Mouse (Mus musculus) liver (tissue): ENCODE data around the gene Hist1h2bk.

Experiments used
- DNase-seq: peaks from one replicate; pipeline ENCODE4 v3.0.0-alpha.2; 2020; ENCODE audit warnings: mixed read lengths

Hist1h2bk gene

DNA sequence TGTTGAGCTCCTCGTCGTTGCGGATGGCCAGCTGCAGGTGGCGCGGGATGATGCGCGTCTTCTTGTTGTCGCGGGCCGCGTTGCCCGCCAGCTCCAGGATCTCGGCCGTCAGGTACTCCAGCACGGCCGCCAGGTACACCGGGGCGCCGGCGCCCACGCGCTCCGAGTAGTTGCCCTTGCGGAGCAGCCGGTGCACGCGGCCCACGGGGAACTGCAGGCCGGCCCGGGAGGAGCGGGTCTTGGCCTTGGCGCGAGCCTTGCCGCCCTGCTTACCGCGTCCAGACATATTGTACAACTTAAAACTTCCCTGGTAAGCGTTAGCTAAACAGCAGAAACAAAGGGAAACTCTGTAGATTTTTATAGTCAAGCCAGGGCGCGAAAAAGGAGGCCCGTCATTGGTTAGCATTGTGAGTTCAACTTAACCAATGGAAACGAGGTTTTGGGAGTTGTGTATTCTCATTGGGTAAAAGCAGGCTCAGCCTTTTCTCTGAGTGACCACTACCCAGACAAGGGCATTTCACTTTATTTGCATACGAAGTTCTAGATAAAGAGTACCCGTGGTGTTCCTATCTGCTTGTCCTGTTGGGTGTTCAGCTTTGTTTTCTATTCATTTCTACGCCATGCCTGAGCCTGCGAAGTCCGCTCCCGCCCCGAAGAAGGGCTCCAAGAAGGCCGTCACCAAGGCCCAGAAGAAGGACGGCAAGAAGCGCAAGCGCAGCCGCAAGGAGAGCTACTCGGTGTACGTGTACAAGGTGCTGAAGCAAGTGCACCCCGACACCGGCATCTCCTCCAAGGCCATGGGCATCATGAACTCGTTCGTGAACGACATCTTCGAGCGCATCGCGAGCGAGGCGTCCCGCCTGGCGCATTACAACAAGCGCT is at the start of gene Hist1h2bk, which contains the start of gene Hist1h2ah:
Gene Hist1h2bk, plus strand, starts transcription at position 604 of the 882 bp plus-strand sequence.
Gene Hist1h2ah, minus strand, starts transcription at position 302 of the 882 bp plus-strand sequence.
- DNase-seq: peak; percentile 85

DNA sequence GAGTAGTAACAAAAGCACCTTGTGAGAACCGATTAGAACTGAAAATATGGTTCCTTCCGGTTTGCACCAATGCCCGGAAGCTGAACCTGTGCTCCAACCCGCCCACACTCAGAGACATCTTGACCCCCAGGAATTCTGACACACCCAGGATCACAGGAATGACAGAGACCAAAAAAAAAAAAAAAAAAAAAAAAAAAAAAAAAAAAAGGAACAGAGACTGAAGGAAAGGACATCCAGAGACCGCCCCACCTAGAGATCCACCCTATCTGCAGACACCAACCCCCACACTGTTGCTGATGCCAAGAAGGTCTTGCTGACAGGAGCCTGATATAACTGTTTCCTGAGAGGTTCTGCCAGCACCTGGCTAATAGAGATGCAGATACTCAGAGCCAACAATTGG is 43.1 kb upstream of the Hist1h2bk start:
- no peak for DNase-seq

DNA sequence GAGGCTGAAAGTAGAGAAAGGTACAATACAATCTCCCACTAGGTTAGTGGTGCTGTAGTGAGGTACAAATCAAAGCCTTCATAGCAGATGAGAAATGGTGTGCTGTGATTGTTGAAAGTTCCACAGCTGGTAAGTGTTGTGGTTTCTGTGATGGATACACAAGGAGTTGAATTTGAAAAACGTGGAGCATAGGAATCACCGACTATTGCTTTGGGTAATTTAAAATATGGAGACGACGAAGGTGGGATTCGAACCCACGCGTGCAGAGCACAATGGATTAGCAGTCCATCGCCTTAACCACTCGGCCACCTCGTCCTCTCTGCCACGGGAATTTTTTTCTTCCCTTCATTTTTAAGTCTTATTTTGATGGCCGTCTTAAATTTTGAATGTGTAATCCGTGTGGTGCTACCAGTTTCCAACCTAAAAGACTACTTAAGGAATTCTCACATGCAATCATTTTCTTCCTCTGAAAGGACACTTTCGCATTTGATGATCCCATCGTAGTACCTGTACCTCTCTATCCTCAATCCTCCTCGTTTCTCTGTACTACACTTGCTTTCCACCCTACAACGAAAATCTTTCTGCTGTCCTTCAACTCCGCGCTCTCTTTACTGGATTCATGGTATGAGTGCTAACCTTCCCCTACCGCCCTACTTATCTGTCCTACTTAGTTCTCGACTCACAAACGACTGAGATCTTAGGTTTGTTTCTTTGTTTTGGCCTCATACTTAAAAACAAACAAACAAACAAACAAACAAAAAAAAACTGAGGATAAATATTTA is 41.5 kb upstream of the Hist1h2bk start:
- peak; percentile 77 for DNase-seq

DNA sequence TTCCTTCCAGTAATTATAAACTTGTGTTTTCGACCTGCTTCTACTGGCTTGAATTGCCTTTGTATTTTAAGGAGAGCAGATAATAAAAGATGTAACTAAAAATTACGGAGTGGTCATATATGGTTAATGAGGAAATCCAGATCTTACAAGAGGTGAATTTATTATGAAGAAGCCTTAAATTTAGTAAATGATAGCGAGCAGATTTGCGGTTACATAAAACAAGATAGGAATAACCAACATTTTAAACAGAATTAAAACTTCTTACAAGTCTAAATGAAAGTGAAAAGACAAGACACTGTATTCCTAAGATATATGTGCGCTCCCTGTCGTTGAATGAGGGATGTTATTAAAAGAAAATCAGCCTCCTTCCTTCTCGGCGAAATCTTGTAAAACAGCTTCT is 40.8 kb upstream of the Hist1h2bk start:
- DNase-seq: no peak

DNA sequence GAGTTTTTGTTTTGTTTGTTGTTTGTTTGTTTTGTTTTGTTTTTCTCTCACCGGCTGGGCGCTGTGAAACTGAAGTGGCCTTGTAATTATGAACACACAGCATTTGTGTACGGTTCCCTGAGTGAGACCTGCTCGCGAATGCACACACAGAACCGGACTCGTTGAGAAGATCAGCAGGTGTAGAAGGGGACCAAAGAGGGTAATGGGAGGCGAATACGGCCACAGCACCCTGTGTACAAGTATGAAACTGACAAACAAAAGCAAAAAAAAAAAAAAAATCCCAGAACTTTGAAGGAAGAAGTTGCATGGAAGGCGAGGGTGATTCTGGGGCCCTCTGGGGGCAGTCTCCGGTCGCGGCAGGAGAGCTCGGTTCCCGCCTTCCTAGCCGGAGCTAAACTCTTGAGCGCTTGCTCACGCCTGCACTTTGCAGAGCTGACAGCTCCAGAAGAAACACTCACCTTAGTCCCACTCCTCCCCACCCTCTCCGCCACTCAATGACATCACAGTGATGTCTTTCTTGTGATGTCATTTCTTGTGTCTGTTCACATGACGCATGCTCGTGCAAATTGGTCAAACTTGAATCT is 40.2 kb upstream of the Hist1h2bk start:
- peak; percentile 46 for DNase-seq

DNA sequence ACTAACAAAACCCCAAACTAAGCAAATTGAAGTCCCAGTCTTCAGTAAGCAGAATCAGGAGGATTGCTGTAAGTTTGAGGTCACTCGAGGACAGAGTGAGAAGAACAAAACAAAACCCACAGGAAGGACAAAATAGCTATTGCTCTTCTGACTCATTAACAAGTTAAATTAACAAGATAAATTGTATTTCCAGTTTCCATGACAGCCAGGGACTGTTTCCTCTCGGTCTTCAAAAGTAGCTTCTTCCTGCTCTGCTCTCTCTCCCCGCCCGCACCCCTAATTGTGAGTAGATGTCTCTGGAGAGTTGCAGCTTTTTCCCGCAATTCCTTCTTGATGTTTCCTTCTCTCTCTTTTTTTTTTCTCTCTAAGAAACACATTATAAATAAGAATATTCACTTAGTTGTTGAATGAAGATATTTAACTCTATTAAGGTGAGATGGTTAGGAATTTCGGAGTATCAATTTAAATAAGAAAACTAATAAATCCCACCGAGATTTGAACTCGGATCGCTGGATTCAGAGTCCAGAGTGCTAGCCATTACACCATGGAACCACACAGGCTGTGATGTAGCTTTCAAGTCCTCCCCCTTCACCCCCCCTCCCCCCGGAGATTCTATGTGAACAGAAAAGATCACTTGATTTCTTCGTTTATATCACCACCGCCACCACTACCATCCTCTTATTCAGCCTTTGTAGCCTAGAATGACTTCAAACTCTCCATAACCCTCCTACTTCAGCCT is 39.4 kb upstream of the Hist1h2bk start:
- peak; percentile 70 for DNase-seq

DNA sequence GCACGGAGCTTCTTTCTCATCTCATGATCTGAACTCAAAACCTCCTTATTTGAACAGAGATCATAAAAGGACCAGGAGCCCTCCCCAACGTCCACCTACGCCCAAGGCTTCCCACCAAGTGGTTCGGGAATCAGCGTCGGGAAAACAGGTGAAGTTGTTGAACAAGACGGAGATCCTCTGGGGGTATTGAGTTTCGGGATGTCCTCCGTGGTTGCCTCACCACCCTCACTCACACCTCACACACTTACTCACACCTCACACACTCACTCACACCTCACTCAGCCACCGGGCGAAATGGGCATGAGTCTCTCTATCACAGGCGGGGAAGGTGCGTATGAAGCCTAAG is 38.9 kb upstream of the Hist1h2bk start:
- no peak for DNase-seq

DNA sequence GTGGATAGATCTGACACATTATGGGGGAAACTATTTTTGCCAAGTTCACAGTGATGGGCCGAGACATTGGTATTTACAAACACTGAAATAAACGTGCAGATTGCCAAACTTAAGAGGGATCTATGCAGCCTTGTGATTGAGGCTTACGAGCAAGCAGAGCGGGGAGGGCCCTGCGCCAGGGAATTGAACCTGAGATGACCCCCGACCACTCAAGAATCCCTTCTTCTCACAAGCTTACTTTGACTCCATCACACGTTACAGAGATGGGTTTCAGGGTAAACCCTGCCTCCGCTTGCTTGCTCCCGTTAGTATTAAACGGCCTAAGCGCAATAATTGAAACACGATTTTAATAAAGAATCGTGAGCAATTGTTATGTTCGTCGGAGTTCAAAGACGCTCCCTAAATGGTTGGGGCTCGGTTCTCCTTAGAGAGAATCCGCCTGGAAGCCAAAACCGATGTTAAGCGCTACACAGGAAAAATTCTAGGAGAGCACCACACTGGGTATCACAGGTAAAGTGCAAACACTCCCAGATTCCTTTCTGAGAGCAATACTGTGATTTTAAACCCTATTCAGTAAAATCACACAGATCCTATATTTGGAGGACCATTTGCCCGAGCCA is 38.4 kb upstream of the Hist1h2bk start:
- no peak for DNase-seq

DNA sequence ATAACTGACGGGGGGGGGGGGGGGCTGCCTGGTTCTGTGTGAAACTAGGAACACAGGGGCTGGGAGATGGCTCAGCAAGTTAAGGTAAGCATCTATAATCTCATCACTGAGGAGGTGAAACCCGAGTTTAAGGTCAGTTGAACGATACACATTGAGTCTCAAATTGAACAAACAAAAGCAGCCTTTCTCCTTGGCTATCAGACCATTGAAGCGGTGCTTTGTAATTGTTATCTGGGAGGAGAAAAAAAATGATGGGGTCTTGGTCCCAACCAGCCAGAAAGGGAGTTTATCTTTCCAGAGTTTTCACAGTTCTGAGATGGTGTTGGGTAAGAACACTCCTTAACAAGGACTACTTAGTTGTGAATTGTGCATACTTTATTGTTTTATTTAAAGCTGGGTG is 37.8 kb upstream of the Hist1h2bk start:
- no peak for DNase-seq

DNA sequence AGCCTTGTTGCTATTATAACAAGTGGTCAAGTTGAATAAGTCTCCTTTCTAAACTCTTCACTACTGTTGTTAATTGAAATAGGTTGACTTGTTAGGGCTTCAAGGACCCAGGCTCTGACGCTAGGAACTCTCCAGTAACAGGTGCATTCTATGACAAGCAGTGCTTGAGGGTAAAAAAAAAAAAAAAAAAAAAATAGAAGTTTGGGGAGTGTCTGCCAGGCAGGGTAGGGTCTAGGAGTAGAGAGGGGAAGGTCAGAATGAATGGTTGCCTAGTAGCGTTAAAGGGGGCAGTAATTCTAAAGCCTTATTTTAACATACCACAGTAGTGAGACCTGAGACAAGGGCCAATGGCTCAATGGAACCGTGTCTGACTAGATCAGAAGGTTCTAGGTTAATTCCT is 37.3 kb upstream of the Hist1h2bk start:
- DNase-seq: no peak

DNA sequence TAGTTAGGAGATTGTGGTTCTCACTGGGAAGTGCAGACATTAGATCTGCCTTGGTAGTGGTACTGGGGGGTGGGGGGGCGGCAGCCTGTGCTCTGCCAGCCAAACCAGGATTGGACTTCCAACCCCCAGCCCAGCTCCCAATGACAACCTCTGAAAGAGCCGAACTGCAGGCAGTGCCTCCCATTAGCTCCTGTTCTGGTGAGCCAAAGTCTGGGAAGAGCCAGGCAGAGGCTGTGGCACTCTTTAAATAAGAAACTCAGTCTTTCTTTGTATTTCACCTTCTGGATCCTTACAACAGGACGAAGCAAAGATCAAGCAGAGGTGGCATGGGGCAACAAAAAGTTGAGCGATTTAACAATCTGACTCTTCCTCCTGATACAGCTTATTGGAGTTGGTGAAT is 36.5 kb upstream of the Hist1h2bk start:
- no peak for DNase-seq

DNA sequence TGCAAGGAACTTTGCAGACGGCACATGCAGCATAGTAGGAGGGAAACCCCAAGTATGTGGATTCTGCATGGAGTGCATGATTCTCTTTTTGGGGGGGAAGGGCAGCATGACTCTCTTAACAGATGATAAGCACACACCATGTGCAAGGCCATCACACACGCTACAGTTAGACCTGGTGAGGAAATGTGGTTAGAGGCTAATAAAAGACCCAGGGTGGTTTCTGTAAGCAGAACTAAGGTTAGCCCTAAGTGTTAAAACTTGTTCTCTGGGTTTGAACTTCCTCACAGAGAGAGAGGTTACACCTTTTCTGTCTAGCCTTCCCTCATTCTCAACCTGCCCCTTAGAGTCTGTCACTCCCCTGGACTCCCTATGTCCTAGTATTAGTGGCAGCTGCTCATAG is 34.3 kb upstream of the Hist1h2bk start:
- DNase-seq: no peak

DNA sequence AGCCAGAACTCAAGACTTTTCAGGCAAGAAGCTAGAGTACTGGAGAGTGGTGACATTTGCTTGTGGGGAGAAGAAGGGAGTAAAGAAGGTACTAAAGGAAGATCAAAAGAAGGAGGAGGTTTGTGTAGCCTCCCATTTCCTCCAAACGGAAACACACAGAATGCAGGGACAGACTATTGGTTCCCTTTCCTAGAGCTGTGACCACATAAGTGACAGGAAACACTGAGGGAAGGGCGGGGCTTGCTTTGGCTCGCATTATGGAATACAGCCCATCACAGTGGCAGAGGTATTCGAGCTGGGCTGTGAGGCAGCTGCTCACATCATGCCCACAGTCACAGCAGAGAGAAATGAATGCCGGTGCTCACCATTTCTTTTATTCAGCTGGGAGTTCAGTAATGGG is 33.8 kb upstream of the Hist1h2bk start:
- DNase-seq: peak; percentile 23

DNA sequence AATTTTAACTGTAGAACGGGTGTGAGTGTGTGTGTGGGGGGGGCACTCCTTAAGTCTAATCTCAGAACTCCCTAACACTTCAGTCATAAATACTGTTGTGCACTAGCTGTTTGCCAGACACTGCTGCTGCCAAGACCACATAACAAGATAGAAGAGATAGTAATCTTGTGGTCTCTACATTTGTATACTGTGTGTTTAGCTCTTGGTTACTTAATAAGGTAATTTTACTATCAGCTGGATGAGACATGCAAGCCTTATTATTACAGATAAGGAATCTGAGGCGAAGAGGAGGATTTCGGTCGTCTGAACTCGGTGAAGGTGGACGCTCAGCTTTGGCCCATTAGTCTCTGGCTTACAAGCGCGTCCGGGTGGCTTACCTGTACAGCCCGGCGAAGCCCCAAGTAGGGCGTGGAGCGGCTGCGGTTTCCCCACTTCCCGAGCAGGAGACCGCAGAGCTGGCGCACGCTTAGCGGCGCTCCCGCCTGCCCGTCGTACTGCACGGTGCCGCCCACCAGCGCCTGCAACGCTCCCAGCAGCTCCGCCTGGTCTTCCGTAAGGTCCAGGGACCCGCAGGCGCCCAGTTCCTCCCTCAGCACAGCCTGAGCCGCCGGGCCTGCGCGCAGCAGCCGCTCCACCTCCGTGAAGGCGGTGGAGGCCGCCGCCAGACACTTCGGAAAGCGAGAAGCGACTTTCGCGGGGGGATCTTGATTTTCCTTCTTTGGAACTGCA is 29.9 kb upstream of the Hist1h2bk start:
- peak; percentile 64 for DNase-seq

DNA sequence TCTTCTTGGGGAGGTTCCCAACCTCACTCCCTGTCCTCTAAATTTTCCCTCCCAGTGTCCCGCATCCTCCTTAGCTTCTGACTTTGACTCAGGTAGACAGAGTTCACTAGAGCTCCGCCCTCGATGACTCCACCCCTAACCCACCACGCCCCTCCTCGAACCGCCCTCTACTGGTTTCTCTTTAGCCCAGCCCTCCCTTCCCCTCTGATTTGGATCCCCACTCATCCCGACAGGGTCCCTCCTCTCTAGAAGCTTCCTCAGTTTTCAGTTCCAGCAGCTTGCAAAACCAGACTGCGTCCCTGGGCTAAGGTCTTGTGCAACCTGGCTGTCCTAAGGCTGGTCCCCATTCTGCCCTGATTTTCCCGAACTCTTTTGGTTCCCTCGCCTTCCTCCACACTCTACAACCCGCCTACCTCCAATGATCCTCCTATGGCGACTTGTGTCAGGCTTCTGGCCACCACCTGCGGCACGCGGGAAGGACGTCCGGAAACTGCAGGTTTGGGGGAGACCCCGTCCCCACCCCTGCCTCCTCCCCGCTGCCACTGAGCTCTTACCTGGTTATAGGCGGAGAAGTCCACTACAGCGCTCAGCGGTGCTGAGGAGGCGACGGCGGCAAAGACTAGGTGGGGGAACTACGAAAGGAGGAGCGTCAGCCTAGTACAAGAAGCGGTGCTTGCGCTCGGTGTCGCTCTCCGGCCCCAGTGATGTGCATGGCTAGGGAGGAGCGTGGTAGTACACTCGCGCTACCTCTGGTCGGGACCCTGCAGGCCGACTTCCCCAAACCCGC is 29.1 kb upstream of the Hist1h2bk start:
- peak; percentile 76 for DNase-seq

DNA sequence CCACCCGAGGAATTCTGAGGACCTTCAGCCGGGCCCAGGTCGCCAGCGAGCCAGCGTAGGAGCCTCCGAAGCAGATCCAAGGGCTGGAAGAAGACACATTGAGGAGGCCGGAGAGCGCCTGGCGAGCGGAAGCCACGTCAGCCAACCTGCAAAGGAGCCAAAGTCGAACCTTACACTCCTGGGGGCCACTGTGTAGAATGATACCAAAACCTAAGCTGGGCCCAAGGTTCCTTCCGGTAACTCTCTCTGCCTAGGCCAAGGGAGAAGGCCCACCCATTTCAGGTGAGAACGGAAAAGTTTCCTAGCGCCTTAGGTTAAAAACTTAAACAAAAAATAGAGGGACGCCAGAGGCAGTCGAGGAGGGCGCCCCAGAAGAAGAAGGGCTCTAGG is 28.6 kb upstream of the Hist1h2bk start:
- no peak for DNase-seq

DNA sequence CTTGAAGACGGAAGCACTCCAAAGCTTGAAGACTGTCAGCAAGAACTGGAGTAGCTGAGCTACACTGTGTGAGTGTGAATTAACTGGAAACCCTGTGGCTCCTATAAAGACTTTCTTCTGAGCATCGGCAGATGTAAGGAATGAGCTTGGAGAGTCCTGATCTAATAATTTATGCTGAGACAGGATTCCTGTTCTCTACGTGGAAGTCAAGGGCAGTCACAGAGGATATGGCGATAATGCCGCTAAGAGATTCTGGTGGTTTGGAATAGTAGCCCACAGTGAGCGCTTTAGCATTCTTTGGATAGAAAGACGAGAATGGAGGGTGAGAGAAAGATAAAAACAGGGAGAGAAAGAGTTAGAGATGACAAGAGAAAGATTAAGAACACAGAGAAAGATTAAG is 27.8 kb upstream of the Hist1h2bk start:
- DNase-seq: no peak

DNA sequence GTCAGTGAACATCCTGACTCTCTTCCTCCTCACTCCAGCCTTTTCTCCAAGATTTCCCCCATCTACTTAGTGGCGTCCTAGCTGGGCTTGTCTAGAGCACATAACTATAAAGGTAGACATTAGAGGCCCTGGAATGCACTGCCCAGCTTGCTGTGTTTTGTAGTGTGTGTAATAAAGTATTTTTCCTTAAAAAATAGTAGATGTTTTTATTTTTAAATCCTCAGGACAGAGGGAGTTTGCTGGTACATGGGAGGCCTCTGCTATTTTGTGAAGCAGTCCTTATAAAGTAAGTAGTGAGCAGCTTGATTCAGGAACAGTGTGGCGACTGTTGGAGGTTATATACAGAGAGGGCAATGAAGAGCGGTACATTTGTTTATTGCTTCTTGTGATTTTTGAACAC is 27.0 kb upstream of the Hist1h2bk start:
- no peak for DNase-seq

DNA sequence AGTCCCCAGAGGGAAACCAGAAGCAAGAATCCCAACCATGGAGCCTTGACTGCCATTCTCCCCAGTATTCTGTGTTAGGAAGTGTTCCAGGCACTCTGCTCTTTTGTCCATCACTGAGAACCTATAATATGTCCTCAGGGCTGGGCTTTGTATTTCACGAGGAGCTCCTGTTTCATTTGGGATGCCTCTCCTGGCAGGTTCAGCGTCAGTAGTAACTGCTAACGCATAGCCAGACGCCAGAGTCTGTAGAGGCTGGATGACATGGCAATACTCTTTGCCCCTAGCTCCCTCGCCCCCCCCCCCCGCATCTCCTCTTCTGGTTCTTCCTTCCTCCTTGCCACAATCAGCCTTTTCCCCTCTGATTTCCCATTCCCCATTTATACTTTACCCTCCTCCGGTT is 26.0 kb upstream of the Hist1h2bk start, which contains the start of gene Prss16:
Gene Prss16, minus strand, starts transcription at position 101 of the 400 bp plus-strand sequence.
- no peak for DNase-seq

DNA sequence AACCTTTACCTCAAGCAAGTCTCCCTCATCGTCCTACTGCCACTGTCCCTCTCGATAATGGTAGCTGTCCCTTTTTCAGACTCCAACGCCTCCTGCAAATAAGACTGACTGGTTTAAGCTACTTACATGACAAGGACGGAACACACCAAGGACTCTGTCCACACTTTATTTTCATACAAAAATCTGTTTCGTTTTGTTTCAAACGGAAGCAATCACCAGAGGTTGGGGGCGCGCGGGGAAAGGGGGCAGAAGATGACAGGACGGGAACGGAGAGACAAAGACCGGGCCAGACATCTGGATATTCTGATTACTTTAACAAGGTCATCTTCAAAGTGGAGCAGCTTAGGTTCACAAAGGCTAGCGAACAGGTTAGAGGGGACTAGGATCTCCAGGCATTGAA is 22.0 kb upstream of the Hist1h2bk start:
- DNase-seq: no peak

DNA sequence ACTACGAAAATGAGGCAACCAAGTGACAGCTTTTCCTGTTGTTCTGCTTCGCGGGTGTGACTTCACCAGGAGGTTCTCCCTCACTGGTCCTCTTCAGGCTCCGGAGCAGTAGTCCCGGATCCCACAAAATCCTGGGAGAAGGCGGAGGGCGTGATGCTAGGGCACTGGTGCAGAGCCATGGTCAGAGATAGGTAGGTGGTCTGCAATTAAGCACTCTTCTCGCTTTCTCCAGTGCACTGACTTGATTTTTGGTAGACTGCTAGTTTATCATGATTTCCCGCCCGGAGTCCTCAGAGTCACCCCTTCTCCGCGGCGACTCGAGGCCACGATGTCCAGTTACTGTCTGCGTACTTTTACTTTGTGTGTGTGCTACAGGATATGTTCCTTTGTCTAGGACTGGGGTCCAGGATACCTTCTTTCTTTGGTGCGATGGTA is 21.2 kb upstream of the Hist1h2bk start:
- no peak for DNase-seq
